Mouse (Mus musculus) brain, embryonic 18.5 days (tissue): ENCODE data around the gene B4gat1.
"Not testable (repeated sequence)": the region's sequence is repeated elsewhere in the genome, so short reads cannot be mapped to it uniquely, and the experiment has no call there.

ENCODE experiments used
- DNase-seq: peaks from one replicate; pipeline ENCODE4 v3.0.0-alpha.2; 2012; ENCODE audit warnings: low read depth, low spot score

The B4gat1 gene

DNA sequence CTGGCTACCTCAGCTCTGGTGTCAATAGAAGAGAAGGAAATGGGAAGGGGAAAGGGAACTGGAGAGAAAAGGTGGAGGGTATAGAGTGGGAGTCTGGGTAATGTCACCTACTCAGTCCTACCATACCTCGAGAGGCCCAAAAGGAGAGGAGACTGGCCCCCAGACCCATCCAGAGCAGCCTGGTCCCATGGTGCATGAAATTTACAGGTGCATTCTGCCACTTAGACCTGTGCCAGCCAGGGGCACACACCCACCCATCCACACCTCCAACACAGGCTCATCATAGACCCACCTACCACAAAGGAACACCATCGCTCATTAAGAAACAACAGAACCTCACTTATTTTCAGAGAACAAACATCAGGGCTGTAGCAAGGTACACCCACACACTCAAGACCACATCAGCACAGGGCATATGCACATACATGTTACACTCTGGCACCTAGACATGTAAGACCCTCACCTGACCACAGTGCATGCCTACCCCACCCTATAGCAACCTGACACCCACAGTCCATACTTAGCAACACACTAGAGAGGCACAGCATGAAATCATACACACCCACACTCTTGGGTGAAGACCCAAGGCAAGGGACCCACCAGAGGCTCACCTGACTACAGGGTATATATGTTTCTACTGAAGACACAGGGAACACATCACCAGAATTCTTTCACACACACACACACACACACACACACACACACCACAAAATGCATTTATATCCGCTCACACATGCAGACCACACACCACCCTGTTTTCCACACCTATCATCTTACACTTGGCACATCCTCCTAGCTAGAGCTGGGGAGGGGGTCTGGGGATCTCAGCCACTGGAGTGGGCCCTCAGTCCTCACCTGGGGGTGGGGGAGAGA, 45.6 kb downstream of the B4gat1 start:
- DNase-seq: no peak

DNA sequence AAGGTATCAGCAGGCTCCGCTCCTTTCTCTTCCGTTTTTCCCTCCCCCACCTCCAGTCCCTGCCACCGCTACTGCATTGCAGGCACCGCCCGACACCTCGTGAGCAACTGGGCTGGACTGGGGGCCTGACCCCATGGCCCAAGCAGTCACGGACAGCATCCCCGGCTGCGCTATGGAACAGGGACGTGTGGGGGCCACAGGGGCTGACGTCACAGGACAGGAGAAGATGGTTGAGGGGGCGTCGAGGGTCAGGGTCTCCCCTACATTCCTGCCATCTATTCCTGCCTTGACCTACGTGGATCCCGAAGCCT, 46.2 kb downstream of the B4gat1 start:
- DNase-seq: no peak

DNA sequence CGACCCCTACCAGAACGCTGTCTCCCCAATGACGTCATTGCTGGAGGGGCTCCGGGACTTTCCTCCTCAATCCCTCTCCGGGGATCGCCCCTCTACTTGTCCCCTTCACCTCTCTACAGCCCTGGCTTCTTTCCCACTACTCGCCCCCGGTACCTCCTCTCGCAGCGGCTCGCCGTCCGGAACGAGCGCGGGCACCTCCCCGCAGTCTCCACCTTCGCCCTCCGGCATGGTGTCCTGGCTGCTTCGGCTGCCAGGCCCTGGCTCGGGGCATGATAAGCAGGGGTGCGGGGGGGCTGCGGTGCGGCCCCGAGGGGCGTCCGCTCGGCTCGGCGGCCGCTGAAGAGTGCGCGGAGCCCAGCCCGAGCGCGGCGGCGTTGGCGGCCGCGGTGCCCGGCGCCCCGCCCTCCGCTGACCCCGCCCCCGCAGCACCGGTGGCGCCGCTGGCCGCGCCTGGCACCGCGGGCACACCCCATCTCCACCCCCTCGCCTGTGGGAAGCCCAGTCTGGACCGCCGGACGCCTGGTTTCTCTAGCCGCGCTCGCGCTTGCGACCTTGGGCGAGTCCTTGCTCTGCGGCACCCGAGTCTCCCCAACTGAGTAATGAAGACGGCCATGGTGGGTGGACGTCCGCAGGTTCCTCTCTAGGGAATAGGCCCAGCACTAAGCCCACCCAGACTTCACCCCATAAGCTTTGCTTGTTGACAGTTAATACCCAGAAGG, 46.7 kb downstream of the B4gat1 start, which contains the start of gene Tmem151a:
Tmem151a (minus strand) TSS at position 387 of the 719 bp plus-strand sequence.
- no peak for DNase-seq

DNA sequence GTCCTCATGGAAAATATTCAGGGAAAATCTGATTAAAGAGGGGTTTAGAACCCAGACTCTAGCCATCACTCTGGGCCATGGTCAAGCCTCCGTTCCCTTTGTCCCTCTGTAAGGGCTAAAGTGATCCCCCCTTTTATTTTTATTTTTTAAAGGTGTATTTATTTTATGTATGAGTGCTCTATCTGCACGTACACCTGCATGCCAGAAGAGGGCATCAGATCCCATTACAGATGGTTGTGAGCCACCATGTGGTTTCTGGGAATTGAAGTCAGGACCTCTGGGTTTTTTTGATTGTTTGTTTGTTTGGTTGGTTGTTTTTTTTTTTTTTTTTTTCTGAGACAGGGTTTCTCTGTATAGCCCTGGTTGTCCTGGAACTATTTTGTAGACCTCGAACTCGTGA, 47.9 kb downstream of the B4gat1 start:
- not testable (repeated sequence) for DNase-seq

DNA sequence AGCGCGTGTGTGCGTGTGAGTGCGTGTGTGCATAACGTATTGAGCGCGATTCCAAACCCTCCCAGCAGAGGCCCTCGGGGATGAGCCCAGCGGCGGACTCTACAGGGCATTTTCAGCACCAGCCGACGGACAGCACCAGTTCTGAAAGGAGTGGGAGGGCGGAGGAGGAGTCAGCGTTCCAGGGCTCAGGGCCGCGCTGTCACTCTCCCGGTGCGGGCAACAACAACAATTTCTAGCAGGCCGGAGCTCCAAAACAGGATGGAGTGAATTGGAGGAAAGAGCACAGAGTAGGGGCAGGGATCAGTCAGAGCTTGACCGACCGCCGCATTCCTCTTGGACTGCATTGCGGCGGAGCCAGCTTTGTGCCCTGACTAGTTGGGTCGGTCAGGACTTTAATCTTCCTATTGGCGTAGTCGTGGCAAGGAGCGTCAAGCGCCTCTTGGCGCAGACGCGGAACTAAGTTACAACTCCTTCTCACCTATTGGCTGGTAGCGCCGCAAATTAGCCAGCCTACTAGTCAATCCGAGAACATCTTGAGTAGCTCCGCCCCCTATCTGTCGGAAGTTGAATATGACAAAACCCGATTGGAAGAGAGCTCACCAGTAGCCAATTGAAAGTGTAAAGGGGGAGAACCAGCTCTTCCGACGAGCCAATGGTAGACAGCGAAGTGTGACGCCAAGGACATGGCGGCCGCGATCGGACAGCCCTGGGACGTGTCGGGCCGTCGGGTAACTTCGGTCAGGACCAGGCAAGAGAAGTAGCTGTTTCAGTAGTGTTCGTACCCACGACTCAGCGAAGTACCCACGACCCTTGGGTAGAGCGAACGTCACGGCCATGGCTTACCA, 49.5 kb downstream of the B4gat1 start, which contains the start of gene Yif1a:
Yif1a (plus strand) TSS at position 655 of the 845 bp plus-strand sequence.
- peak; percentile 98 for DNase-seq

DNA sequence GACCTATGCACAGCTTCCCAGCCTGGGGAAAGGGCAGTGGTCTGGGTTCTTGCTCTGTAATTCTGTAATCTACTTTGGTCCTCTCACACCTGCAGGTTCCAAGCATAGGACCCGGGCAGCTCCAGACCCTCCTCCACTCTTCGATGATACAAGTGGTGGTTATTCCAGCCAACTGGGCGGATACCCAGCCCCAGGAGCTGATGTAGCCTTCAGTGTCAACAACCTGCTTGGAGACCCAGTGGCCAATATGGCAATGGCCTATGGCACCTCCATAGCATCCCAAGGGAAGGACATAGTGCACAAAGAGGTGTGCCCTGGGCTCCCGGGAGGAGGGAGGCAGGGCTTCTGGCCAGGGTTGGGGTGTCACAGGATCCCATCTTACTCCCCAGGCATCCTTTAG, 50.7 kb downstream of the B4gat1 start:
- DNase-seq: no peak
